Mouse (Mus musculus) testis, adult 2 months (tissue): ENCODE measurements around the gene Nol4l.

ENCODE experiments used
- CTCF ChIP-seq: fragments of 200-500 bp; IDR thresholded peaks from 2 replicates; pipeline ENCODE4 v1.5.1; 2012; ENCODE audit warnings: low read depth, mild to moderate bottlenecking, inconsistent platforms, low read length, moderate library complexity; ENCODE audit not compliant: control insufficient read depth, insufficient read depth, insufficient replicate concordance
- POLR2A ChIP-seq: fragments of 200-500 bp; IDR thresholded peaks from 2 replicates; pipeline ENCODE4 v1.6.1; 2012; ENCODE audit warnings: low read depth, mild to moderate bottlenecking, inconsistent platforms, low read length, moderate library complexity; ENCODE audit not compliant: control insufficient read depth

DNA sequence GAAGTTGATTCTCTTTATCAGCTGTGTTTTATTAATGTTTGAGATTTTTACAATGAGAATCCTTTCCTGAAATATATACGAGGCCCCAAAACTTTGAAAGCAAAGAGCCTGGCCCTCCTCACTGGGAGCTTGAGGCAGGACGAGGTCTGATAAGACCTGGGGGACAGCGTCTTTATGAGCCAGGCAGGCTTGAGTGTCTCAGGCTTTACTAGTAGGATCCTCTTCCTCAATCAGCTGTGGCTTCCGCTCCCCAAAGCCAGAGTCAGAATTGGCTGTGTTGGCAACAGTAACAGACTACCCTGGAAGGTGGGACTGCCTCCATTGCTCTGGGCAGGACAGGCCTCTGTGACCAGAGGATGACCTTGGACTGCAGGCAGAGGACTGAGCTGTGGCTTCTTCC, 38.2 kb upstream of the Nol4l start:
- TF ChIP-seq POLR2A (no peak), CTCF (no peak)
